Mouse (Mus musculus): ENCODE measurements at regions not wholly inside any gene's neighbourhood (a gene's known extent, or its start where the extent isn't known, plus 50 kb on each side); places are given as distances from the start of the nearest gene placed in this dataset.
A peak's percentile ranks its signal among the peaks of the same experiment; 100 is the strongest.

GRCm38 (mm10) chr17:9848559-9849357 is 179.2 kb upstream of the Pabpc6 start:
- DNase-seq (ENCODE audit: low spot score in 2 of 2), result no peak

- no peak for DNase-seq (ENCODE audit: low spot score in 2 of 2)
Observed at GRCm38 (mm10) chr17:9845451-9846075, 176.0 kb upstream of the Pabpc6 start.

- no peak for DNase-seq (ENCODE audit: low spot score in 2 of 2)
Observed at GRCm38 (mm10) chr17:9841103-9841502, 171.6 kb upstream of the Pabpc6 start.

GRCm38 (mm10) chr17:9839256-9839655 is 169.7 kb upstream of the Pabpc6 start:
- no peak for DNase-seq (ENCODE audit: low spot score in 2 of 2)

- DNase-seq (ENCODE audit: low spot score in 2 of 2), result no peak
Observed at GRCm38 (mm10) chr17:9836995-9837842, 167.7 kb upstream of the Pabpc6 start.

- no peak for DNase-seq (ENCODE audit: low spot score in 2 of 2)
Observed at GRCm38 (mm10) chr17:9829895-9830294, 160.4 kb upstream of the Pabpc6 start.

- no peak for DNase-seq (ENCODE audit: low spot score in 2 of 2)
Observed at GRCm38 (mm10) chr17:9821358-9821757, 151.8 kb upstream of the Pabpc6 start.

GRCm38 (mm10) chr17:9817056-9817455 is 147.5 kb upstream of the Pabpc6 start:
- DNase-seq (ENCODE audit: low spot score in 2 of 2), result no peak

GRCm38 (mm10) chr17:9797069-9797468 is 127.6 kb upstream of the Pabpc6 start:
- no peak for DNase-seq (ENCODE audit: low spot score in 2 of 2)

GRCm38 (mm10) chr17:9796225-9796988 is 126.9 kb upstream of the Pabpc6 start:
- DNase-seq (ENCODE audit: low spot score in 2 of 2), result no peak

- no peak for DNase-seq (ENCODE audit: low spot score in 2 of 2)
Observed at GRCm38 (mm10) chr17:9778866-9779265, 109.3 kb upstream of the Pabpc6 start.

GRCm38 (mm10) chr17:9777165-9777564 is 107.6 kb upstream of the Pabpc6 start:
- DNase-seq (ENCODE audit: low spot score in 2 of 2), result no peak

GRCm38 (mm10) chr17:9776286-9777016 is 106.9 kb upstream of the Pabpc6 start:
- DNase-seq (ENCODE audit: low spot score in 2 of 2), result no peak

GRCm38 (mm10) chr17:9775668-9776151 is 106.2 kb upstream of the Pabpc6 start:
- no peak for DNase-seq (ENCODE audit: low spot score in 2 of 2)

GRCm38 (mm10) chr17:9774740-9775629 is 105.5 kb upstream of the Pabpc6 start:
- peak in 1 of 2 experiments; percentile 18 for DNase-seq (ENCODE audit: low spot score in 2 of 2)

- DNase-seq (ENCODE audit: low spot score in 2 of 2), result no peak
Observed at GRCm38 (mm10) chr17:9773744-9774143, 104.2 kb upstream of the Pabpc6 start.

GRCm38 (mm10) chr17:9768275-9768674 is 98.8 kb upstream of the Pabpc6 start:
- DNase-seq (ENCODE audit: low spot score in 2 of 2), result no peak

GRCm38 (mm10) chr17:9765680-9766250 is 96.2 kb upstream of the Pabpc6 start:
- DNase-seq (ENCODE audit: low spot score in 2 of 2), result no peak

GRCm38 (mm10) chr17:9764701-9765359 is 95.3 kb upstream of the Pabpc6 start:
- DNase-seq (ENCODE audit: low spot score in 2 of 2), result no peak

All from spleen, postnatal 4 days (tissue).